Mouse (Mus musculus) forebrain, embryonic 11.5 days (tissue): ENCODE measurements at regions not wholly inside any gene's neighbourhood (a gene's known extent, or its start where the extent isn't known, plus 50 kb on each side); places are given as distances from the start of the nearest gene placed in this dataset.

Experiments used
- ATAC-seq: fragments of 200-750 bp; cut with Nextera tagmentation; replicated peaks from 2 replicates; pipeline ENCODE4 v1.8.0; 2017; ENCODE audit warnings: moderate TSS enrichment; ENCODE audit not compliant: low FRiP score
- DNase-seq: peaks from one replicate; pipeline ENCODE4 v3.0.0-alpha.2; 2017; ENCODE audit warnings: low spot score
- H3K27ac ChIP-seq: fragments of 300-500 bp; sonication (generic); 2 replicates; pipeline ENCODE4 v1.5.1; 2014; ENCODE audit warnings: low read depth, low read length
- H3K27me3 ChIP-seq: fragments of 300-500 bp; sonication (generic); 2 replicates; pipeline ENCODE4 v1.6.1; 2014; ENCODE audit warnings: mild to moderate bottlenecking, low read length, mixed read lengths; ENCODE audit not compliant: control insufficient read depth, insufficient read depth
- H3K36me3 ChIP-seq: fragments of 300-500 bp; sonication (generic); 2 replicates; pipeline ENCODE4 v1.6.1; 2014; ENCODE audit warnings: mild to moderate bottlenecking, low read length, moderate library complexity, mixed read lengths; ENCODE audit not compliant: control insufficient read depth, insufficient read depth
- H3K4me1 ChIP-seq: fragments of 300-500 bp; sonication (generic); replicated peaks from 2 replicates; pipeline ENCODE4 v1.6.1; 2014; ENCODE audit warnings: low read length, mixed read lengths; ENCODE audit not compliant: control insufficient read depth, insufficient read depth
- H3K4me2 ChIP-seq: fragments of 300-500 bp; sonication (generic); 2 replicates; pipeline ENCODE4 v1.6.1; 2014; ENCODE audit warnings: low read depth, mild to moderate bottlenecking, low read length, moderate library complexity, mixed read lengths; ENCODE audit not compliant: severe bottlenecking
- H3K4me3 ChIP-seq: fragments of 300-500 bp; sonication (generic); 2 replicates; pipeline ENCODE4 v1.5.1; 2014; ENCODE audit warnings: low read depth, low read length
- H3K9ac ChIP-seq: fragments of 300-500 bp; sonication (generic); 2 replicates; pipeline ENCODE4 v1.6.1; 2014; ENCODE audit warnings: low read length
- H3K9me3 ChIP-seq: fragments of 300-500 bp; sonication (generic); 2 replicates; pipeline ENCODE4 v1.6.1; 2016; ENCODE audit warnings: low read length, mixed read lengths; ENCODE audit not compliant: control insufficient read depth
- WGBS: fragments of 180-500 bp; shearing (Covaris S2); extraction: QIAGEN DNeasy Blood & Tissue Kit; methylation state at CpG from one replicate; pipeline ENCODE4 v1.1.7; 2014; 5-methylcytosine and 5-hydroxymethylcytosine counted together

DNA sequence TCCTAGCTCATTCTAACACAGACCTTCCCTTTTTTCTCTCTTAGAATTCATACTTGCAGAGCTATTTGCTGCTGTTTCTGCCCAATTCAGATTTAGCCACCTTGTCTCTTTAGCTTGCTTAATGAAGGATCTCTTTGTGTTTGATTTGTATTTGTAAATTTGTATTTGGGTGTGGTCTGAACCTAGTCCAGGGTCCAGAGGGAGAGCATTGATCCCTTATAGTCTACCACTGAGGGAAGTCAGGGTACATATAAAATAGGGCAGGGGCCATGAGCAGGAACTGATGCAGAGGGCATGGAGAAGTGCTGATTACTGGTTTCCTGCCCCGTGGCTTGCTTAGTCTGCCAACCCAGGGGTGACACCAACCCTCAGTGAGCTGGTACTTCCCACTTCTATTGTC lies 508.7 kb downstream of the Tm4sf1 start:
- Histone ChIP-seq H3K9me3 (no peaks in the 10 kb centered on the region), H3K4me2 (no peak overlapping the region), H3K9ac (no peak overlapping the region), H3K27me3 (no peaks in the 10 kb centered on the region), H3K27ac (no peak overlapping the region), H3K36me3 (no peaks in the 10 kb centered on the region), H3K4me3 (no peak overlapping the region), H3K4me1 (no peaks in the 10 kb centered on the region)
- DNase-seq (no peak), ATAC-seq (no peak)
- WGBS = 64% methylated on average over 1 of the region's 1 CpGs

DNA sequence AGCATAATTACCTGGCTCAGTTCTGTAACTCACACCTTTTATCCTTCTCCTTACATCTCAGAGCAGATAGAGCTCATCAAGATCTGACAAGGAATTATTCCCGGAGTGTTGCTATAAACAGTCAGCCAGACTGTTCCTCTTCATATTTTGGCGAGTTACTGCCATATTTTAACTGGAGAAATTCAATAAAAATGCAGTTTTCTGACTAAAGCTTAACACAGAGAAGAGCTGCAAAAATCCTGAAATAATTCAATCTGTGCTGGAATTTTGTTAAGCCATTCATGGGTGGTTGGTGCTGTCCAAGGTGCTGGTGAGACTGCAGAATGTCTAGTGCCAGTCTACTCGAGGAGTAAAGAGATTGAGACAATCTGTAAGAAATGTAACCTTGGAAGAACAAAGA lies 512.6 kb downstream of the Tm4sf1 start:
- peak; percentile 56 for DNase-seq

DNA sequence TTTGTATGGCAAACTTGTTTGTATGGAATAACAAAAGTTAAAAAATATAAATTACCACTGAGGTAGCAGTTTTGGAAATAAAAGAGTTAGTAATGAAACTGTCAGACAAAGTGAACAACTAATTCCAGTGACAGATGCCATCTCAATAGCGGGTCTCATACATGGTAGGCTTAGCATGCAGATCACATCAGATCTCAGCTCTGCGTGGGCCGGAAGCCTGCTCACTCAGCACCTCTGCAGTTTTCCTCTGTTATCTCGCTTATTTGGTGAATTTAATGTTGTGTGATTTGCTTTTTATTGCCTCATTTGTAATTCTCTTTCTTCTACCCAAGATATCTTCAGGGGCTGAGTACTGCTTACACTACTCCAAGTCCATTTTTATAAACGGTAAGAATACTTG lies 527.9 kb downstream of the Tm4sf1 start:
- Histone ChIP-seq H3K9me3 (no peaks in the 10 kb centered on the region), H3K4me3 (no peak overlapping the region), H3K4me1 (no peaks in the 10 kb centered on the region), H3K27me3 (no peaks in the 10 kb centered on the region), H3K9ac (no peak overlapping the region), H3K27ac (no peak overlapping the region), H3K36me3 (no peaks in the 10 kb centered on the region), H3K4me2 (no peak overlapping the region)
- WGBS = 88% methylated on average over 5 of the region's 5 CpGs
- DNase-seq (no peak), ATAC-seq (no peak)

More for the DNA sequence above, 512.6 kb downstream of the Tm4sf1 start:
- no peaks in the 10 kb centered on the region for H3K4me1 ChIP-seq
- WGBS = 52% methylated on average over 3 of the region's 3 CpGs
- H3K9me3 ChIP-seq = no peaks in the 10 kb centered on the region
- H3K27ac ChIP-seq = no peak overlapping the region
- no peaks in the 10 kb centered on the region for H3K27me3 ChIP-seq
- H3K9ac ChIP-seq = no peak overlapping the region
- ATAC-seq = no peak
- no peaks in the 10 kb centered on the region for H3K36me3 ChIP-seq
- H3K4me2 ChIP-seq = no peak overlapping the region
- H3K4me3 ChIP-seq = no peak overlapping the region

DNA sequence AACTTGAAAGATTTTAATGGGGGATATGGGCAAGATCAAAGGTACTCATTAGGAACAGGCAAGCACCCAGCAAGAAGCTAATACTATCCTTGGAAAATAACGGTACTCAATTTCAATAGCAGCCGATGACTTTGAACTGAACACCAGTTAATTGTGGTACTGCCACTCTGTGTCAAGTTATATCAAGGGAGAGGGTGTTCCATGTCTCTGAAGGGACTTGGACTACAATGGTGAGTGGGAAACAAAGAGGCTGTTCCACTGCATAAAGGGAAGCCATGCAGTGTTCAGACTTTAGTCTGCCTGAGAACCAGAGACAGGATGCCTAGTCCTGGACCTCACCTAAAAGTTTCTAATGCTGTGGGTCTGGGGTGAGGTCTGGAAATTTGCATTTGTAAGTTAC lies 531.6 kb downstream of the Tm4sf1 start:
- H3K27ac ChIP-seq = no peak overlapping the region
- WGBS = 46% methylated on average over 2 of the region's 2 CpGs
- ATAC-seq = 0 out of 2 replicates have a peak, but pooled peaks have one; percentile 21

DNA sequence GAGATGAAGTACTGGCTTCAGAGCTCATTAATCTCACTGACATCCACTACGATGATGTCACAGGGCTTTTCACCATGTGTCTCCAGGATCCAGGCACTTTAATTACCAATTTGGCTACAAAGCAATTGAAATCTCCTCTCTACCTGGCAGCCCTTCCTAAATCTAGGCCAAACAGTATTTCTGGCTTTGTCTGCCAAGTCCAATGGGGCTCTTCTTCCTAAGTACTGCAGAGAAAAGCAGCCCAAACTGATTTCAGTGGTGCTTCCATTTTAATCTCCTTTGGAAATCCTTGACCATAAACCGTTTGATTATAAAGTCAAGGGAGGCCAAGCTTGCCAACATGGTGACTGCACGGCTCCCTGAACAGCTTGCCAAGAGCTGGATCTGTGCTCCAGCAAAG lies 534.7 kb downstream of the Tm4sf1 start:
- DNase-seq = no peak
- no peak overlapping the region for H3K4me2 ChIP-seq
- H3K4me1 ChIP-seq = no peaks in the 10 kb centered on the region
- no peak overlapping the region for H3K4me3 ChIP-seq
- no peaks in the 10 kb centered on the region for H3K9me3 ChIP-seq
- no peak for ATAC-seq
- H3K27me3 ChIP-seq = no peaks in the 10 kb centered on the region
- H3K27ac ChIP-seq = no peak overlapping the region
- no peaks in the 10 kb centered on the region for H3K36me3 ChIP-seq
- 90% methylated on average over 3 of the region's 3 CpGs for WGBS
- no peak overlapping the region for H3K9ac ChIP-seq

More for the DNA sequence above, 531.6 kb downstream of the Tm4sf1 start:
- Histone ChIP-seq H3K9me3 (no peaks in the 10 kb centered on the region), H3K4me1 (no peaks in the 10 kb centered on the region), H3K27me3 (no peaks in the 10 kb centered on the region), H3K4me2 (no peak overlapping the region), H3K36me3 (no peaks in the 10 kb centered on the region), H3K9ac (no peak overlapping the region), H3K4me3 (no peak overlapping the region)
- DNase-seq = no peak

DNA sequence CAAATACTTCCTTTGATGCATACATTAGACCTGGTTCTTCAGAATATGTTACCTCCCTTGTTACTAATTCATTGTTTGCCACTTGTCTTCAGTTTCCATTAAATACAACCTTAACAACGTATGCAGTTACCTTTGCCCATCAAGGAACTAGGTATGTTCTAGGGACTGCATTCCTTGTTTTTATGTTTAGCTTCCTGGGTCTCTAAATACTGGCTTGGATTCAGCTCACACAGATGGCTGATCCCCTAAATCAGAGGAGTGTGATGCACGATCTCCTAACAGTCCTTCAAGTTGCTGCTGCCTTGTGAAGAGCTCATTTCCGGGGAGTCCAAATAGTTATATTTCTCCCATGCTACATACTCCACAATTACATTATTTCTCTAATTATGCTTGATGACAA lies 537.5 kb downstream of the Tm4sf1 start:
- 91% methylated on average over 3 of the region's 3 CpGs for WGBS
- ATAC-seq (no peak), DNase-seq (no peak)
- H3K4me3 ChIP-seq = no peak overlapping the region
- no peaks in the 10 kb centered on the region for H3K4me1 ChIP-seq
- no peak overlapping the region for H3K4me2 ChIP-seq
- no peak overlapping the region for H3K9ac ChIP-seq
- no peak overlapping the region for H3K27ac ChIP-seq
- H3K9me3 ChIP-seq = no peaks in the 10 kb centered on the region
- H3K27me3 ChIP-seq = no peaks in the 10 kb centered on the region
- no peaks in the 10 kb centered on the region for H3K36me3 ChIP-seq

DNA sequence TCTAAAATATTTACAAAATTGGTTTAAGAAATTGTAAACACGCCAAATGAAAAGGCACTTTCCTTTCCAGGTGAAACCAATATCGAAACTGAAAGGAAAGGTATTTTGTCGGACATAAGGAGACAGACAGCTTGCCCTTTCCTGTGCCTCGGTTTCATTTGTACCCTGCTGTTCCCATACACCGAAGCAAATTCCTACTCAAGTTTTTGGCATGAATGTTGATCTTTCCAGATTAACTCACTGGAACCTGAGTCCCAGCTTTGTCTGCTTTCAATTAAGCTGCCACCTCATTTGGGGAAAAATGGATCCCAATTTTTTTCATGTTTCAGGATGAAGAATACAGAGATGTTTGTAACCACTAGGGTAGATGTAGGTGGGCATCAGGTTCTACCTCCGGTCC lies 537.9 kb downstream of the Tm4sf1 start:
- no peak overlapping the region for H3K9ac ChIP-seq
- no peak overlapping the region for H3K4me3 ChIP-seq
- H3K9me3 ChIP-seq = no peaks in the 10 kb centered on the region
- ATAC-seq (no peak), DNase-seq (no peak)
- no peaks in the 10 kb centered on the region for H3K36me3 ChIP-seq
- WGBS = 88% methylated on average over 6 of the region's 6 CpGs
- no peaks in the 10 kb centered on the region for H3K27me3 ChIP-seq
- no peak overlapping the region for H3K27ac ChIP-seq
- H3K4me1 ChIP-seq = no peaks in the 10 kb centered on the region
- no peak overlapping the region for H3K4me2 ChIP-seq

DNA sequence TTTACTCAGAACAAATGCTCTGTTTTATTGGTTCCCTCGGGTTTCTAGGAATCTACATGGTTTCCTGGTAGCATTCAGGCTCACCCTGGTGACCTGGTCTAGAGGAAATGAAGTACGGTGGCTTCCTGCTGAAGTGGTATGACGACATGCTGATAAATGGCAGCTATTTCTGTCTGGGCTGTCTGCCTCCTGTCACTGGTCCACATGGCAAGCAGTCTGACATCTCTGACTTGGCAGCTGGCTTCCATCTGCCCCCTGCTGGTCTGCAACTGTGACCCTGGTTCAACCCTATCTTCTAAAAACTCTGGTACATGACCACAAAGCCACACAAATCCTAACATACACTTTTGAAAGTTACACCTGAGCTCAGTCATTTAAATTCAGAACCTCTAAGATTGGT lies 548.1 kb downstream of the Tm4sf1 start:
- ATAC-seq (no peak), DNase-seq (peak; percentile 54)
- WGBS = 63% methylated on average over 3 of the region's 3 CpGs
- Histone ChIP-seq H3K27ac (no peak overlapping the region), H3K36me3 (no peaks in the 10 kb centered on the region), H3K4me3 (no peak overlapping the region), H3K4me2 (no peak overlapping the region), H3K9me3 (no peaks in the 10 kb centered on the region), H3K27me3 (no peaks in the 10 kb centered on the region), H3K9ac (no peak overlapping the region), H3K4me1 (no peaks in the 10 kb centered on the region)

DNA sequence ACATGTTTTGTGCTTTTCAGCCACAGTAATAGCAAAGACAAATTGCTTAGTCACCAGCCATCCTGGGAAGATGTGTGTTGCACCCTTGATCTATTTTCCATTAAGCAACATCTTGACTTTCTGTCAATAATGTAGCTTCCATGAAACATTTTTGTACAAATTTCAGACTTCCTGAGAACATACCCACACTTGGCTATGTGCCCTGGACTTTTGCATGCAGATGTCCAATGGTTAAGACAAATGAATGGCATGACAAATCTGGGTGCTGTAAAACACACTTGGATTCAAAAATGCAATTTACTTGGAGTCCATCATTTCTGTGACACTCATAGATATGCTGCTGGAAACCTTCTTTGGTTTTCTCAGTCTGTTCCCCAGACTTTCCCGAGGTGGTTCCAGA lies 549.9 kb downstream of the Tm4sf1 start:
- Histone ChIP-seq H3K36me3 (no peaks in the 10 kb centered on the region), H3K9ac (no peak overlapping the region), H3K4me3 (no peak overlapping the region), H3K4me1 (no peaks in the 10 kb centered on the region), H3K27me3 (no peaks in the 10 kb centered on the region), H3K9me3 (no peaks in the 10 kb centered on the region), H3K27ac (no peak overlapping the region), H3K4me2 (no peak overlapping the region)
- DNase-seq = no peak
- ATAC-seq = no peak
- WGBS = 84% methylated on average over 1 of the region's 1 CpGs
